Mouse (Mus musculus): Measurements from ENCODE around the gene Gm6583.
"Not testable (repeated sequence)": the region's sequence is repeated elsewhere in the genome, so short reads cannot be mapped to it uniquely, and the experiment has no call there.

The Gm6583 gene

DNA sequence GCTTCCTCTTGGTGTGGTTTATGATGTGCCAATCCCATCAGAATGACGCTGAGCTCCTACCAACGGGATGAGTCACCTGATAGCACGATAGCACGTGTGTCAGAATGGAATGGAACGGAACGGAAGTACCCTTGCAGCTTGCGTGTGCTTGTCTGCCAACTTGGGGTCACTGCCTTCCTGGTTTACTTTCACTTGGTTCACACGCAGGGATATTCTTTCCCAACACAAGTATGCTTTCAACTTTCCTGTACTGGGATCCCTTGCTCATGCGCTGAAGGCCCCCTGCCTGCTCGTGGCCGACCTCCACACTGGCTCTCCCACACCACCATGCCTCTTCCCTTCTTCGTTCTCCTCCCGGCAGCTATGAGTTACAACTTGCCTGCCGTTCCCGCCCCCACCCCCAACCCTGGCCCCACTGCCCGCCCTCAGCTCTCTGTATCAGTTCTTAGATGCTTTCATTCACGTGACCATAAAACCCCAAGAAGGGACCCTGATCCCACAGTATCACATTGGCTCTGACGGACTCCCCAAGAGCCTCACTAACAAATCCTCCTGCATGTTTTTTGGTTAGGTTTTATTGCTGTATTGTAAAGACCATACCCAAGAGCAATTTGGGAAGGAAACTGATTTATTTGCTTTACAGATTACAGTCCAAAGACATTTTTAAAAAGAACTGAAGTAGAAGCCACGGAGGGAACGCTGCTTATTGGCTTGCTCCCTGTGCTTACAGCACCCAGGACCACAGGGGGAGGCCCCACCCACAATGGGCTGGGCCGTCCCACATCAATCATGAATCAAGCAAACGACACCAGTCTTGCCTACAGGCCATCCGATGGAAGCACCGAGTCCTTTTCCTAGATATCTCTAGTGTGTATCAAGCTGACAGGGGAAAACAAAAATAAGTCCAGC is 30.9 kb downstream of the Gm6583 start:
- DNase-seq = peak; percentile 51

DNA sequence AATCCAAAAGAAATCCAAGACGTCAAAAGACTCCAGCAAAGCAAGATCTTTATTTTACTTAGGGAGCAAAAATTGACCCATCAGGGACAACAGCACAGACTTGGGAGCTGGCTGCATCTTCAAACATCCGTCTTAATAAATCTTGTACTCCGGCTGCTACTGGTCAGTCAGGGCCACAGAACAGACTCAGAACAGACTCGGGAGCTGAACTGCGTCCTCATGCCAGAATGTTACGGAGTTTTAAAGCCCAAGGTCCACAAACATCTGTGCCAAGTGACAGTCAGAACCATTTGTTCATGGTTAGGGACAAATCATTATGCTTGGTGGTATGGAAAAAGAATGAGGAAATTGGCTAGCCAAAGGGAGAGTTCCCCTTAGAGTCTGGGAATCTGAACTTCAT is 32.6 kb downstream of the Gm6583 start:
- no peak for DNase-seq

DNA sequence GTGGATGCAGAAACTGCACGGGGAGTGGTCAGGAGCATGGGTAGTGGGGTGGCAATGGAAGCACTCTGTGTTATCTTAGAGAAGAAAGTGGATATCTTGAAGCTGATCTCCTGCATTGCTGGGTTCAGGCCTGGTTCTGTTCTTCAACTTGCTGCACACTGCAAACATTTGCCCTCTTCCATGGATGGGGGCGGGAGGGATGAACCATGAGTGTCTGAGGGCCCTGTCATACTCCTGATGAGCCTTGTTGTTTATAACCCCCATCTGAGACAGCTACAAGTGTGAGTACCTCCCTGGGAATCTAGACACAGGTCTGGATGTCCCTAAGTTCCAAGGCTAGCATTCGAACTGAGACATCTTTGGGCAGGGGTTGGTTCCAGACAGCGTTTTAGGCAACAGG is 34.5 kb downstream of the Gm6583 start:
- no peak for DNase-seq

DNA sequence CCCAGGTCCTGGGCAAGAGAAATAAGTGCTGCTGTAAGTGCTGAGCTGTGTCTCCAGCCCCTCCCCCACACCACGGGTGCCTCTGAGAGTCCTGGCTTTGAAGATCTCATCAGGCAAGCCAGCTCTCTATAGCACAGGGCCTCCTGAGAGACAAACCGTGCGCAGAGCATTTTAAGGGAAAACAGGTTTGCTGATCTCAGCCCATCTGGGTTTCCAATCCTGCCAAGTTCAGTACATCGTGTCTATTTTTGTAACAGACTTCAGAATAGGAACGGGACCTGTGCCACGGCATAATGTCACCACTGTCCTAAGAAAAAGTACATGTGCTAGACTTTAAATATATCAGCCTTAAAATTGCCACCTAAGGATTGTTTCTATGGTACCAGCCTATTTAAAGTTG is 34.9 kb downstream of the Gm6583 start:
- no peak for DNase-seq

DNA sequence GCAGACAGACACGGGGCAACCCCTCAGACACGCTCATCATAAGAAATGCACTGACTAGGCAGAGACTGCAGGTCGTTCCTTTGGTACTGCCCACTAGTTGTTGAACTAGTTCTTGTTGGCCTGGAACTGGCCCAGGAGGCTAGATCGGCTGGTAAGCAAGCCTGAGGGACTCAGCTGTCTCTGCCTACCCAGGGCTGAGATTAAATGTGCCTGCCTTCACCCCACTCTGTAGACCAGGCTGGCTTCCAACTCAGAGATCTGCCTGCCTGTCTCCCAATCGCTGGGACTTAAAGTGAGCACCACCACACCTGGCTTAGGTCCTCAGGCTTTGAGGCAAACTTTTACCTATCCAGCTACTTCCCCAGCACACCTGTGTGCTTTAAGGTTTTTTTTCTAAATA is 35.5 kb downstream of the Gm6583 start:
- DNase-seq = no peak

DNA sequence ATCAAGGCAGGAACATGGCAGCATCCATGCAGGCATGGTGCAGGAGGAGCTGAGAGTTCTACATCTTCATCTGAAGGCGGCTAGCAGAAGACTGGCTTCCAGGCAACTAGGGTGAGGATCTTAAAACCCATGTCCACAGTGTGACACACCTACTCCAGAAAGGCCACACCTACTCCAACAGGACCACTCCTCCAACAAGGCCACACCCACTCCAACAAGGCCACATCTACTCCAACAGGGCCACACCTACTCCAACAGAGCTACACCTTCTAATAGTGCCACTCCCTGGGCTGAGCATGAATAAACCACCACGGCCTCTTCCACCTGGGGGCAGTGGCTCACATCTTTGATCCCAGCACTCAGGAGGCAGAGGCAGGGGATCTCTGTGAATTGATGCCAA is 36.5 kb downstream of the Gm6583 start:
- not testable (repeated sequence) for DNase-seq

DNA sequence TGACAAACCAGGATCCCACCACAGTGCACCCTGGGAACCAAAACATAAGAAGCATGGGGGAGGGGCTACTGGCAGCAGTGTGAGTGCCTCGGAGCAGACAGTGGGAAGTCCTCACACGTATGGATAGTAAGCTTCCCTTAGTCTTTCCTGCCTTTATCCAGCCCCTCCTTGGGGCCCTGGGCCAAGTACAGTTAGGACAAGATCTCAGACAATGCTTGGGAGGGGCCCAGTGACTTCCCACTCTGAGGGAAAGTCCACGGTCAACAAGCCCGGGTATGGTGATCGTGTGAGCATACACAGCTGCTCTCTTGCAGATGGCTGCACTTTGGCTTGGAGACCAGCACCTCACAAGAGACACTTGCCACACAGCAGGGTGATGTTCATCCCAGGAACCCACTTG is 38.5 kb downstream of the Gm6583 start:
- DNase-seq = no peak

DNA sequence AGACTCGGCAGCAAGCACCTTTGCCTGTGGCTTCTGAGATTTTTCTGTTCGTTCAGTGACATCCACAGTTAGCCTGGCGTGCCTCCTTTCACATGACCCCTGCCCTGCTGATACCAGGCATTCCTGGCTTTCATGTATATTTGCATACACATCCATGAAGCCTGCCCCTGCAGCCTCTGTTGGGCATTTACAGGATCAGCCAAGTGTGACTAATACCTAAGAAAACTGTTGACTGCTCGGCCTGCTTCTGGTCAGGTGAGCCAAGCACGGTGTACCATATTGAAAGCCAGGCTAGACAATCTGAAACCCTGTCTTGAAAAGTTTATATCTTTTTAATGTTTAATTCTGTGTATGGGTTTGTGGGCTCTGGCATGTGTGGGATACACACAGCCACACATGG is 39.4 kb downstream of the Gm6583 start:
- DNase-seq = no peak

DNA sequence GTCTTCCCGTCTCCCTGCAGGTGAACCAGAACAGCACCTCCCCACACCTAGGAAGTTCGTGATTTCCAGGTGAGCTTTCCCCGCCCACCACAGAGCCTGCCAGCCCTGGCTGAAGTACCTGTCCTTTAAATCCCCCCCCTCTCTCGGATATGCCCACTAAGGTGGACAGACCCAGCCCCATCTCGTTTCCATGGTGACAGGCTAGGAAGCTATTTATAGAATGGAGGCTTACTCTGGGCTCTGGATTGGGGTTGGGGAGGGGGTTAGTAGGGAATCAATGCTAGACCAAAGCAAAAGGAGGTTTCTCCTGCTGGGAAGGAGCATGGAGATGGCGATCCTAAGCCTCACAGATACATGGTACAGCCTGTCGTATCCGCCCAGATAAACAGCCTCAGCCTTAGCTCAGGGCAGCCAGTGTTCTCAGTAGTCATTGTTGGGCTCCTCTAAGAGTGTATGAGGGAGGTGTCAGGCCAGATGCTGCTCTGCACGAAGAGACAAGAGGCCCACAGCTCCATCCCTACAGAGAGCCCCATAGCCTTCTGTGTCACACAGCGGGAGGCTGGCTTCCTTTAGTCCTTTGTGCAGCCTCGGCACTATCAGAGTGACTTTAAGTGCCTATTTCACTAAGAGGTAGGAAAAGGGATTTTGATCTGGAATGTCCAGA is 42.5 kb downstream of the Gm6583 start:
- DNase-seq = no peak

DNA sequence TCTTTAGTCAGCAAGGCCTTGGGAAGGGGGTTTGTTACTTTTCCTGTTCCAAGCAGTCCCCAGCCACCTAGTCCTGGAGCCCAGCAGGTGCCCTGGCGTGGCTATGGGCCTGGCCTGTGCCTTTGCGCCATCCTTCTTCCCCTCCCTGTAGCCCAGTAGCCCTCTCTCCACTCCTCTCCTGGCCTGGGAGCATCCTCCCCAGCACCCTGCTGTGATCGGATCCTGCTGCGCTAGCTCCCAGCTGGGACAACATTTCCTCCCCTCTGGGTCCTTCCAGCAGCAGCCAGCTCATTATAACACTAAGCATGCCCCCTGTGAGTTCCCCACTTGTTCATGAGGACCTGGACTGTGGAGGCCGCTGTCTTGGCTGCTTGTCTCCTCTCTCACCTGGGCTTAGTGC is 50.0 kb downstream of the Gm6583 start:
- DNase-seq = no peak
